Mouse (Mus musculus): Measurements from ENCODE around the gene Hspb8. TPM values are rescaled to one million over a fixed set of nuclear protein-coding genes. Genes with fewer than 3 reads are reported as not detected.

The Hspb8 gene
- total and polyA plus RNA-seq, 3 experiments, result not detected

DNA sequence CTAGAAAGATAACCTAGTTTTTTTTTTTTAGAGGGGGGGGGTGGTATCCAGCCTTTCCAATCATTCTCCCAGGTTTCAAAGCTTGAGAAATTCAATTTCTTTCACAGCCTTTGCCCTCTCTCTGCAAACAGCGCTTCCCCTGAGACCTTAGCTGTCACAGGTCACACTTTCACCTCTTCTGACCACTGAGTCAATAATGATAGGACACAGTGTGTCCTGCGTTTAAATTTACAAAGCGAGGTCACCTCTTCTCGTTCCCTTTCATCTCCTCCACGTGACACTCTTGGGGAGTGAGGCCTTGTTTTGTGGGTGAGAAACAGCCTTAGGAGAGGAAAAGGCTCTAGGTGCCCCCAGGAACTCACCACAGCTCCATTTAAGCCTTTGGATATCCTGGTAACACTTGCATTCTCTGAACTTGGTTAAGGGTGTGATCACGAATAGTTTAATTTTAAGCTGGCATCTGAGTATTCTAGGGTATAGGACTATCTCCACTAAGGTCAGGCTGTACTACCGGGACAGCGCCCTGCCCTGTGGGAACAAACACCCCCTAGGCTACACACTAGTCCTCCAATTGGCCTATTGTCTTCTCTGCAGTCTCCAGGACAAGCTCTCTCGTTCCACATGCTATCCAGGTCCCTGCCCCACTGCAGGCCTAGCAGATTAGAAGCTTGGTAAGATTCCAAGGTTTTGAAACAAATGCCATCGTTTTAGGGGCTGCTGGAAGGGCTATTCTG is 23.1 kb upstream of the Hspb8 start:
- no peak overlapping the region for H3K9ac ChIP-seq (ENCODE audit: insufficient read depth, low read depth)
- in situ Hi-C loops (cut with MboI; ENCODE audit: low pct_ligation_motif_present, low pct_unique_long_range_greater_than_20kb, low sequenced_read_pairs) (no loop called here), dilution Hi-C loops (cut with MboI; ENCODE audit: extremely low pct_ligation_motif_present, extremely low pct_unique_long_range_greater_than_20kb, low sequenced_read_pairs) (no loop called here)
- TF ChIP-seq NRF1 (IDR thresholded peaks at IDR 0.05; ENCODE audit: low read depth, low read length) (no peak), ELF1 (IDR thresholded peaks at IDR 0.05; ENCODE audit: low read depth, low read length) (no peak), TBP (conservative IDR thresholded peaks at IDR 0.05; ENCODE audit: low read depth, low read length) (no peak), CHD2 (IDR thresholded peaks at IDR 0.05; ENCODE audit: low read length) (no peak), MAZ (IDR thresholded peaks at IDR 0.05; ENCODE audit: low read depth, low read length) (no peak), CHD1 (IDR thresholded peaks at IDR 0.05; ENCODE audit: low read depth, low read length) (no peak), ETS1 (conservative IDR thresholded peaks at IDR 0.05; ENCODE audit: low read depth, low read length) (no peak), PAX5 (IDR thresholded peaks at IDR 0.05; ENCODE audit: low read length) (no peak), RAD21 (IDR thresholded peaks at IDR 0.05; ENCODE audit: low read depth, low read length) (no peak), POLR2AphosphoS2 (IDR thresholded peaks at IDR 0.05; ENCODE audit: low read depth, low read length) (no peak), IRF4 (IDR thresholded peaks at IDR 0.05; ENCODE audit: low read depth, low read length) (no peak), UBTF (IDR thresholded peaks at IDR 0.05; ENCODE audit: low read depth, low read length) (no peak), HCFC1 (IDR thresholded peaks at IDR 0.05; ENCODE audit: low read depth, low read length) (no peak), CTCF (conservative IDR thresholded peaks at IDR 0.05 in 1 of 2, IDR thresholded peaks at IDR 0.05 in 1 of 2; ENCODE audit: low read depth in 2 of 2, low read length in 2 of 2) (no peak)
- H3K4me3 ChIP-seq (replicated peaks in 1 of 3; ENCODE audit: low read depth in 2 of 3, low read length in 2 of 3, poor library complexity in 1 of 3), result no peak overlapping the region
- no peak overlapping the region for H3K27ac ChIP-seq (ENCODE audit: insufficient read depth, low read depth)
- H3K79me2 ChIP-seq (replicated peaks; ENCODE audit: control insufficient read depth, extremely low read depth, insufficient read depth, poor library complexity, severe bottlenecking), result no peaks in the 10 kb centered on the region
- H3K4me1 ChIP-seq (ENCODE audit: control insufficient read depth in 1 of 2, insufficient read depth in 2 of 2), result no peaks in the 10 kb centered on the region
- H3K36me3 ChIP-seq (replicated peaks in 1 of 2; ENCODE audit: control insufficient read depth in 1 of 2, insufficient read depth in 1 of 2, low read length in 1 of 2), result no peaks in the 10 kb centered on the region
- no peak overlapping the region for H3K4me2 ChIP-seq (ENCODE audit: insufficient read depth, low read depth, poor library complexity, severe bottlenecking)
- peaks cover 84% of the 10 kb centered on the region for H3K9me3 ChIP-seq (replicated peaks; ENCODE audit: low read length)
- DNase-seq (ENCODE audit: extremely low read depth), result no peak
- H3K27me3 ChIP-seq (replicated peaks), result no peaks in the 10 kb centered on the region

DNA sequence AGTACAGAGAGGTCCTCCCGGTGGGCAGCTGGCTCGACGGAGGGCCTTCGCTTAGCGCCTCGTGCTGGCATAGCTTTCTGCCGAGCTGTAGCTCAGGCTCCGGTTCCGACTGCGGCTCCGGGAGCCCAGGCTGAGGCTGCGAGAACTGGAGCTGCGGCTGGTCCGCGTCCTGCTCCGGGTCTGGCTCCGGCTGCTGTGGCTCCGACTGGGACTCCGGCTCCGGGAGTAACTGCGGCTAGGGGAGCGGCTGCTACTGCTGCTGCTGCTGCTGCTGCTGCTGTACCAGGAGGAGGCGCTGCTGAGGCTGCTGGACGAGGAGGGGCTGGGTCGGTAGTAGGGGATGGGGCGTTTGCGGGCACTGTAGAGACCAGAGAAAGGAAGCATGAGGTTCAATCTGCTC is 21.9 kb upstream of the Hspb8 start:
- no peak for DNase-seq (ENCODE audit: extremely low read depth)
- Histone ChIP-seq H3K4me2 (ENCODE audit: insufficient read depth, low read depth, poor library complexity, severe bottlenecking) (no peak overlapping the region), H3K4me1 (ENCODE audit: control insufficient read depth in 1 of 2, insufficient read depth in 2 of 2) (no peaks in the 10 kb centered on the region), H3K79me2 (replicated peaks; ENCODE audit: control insufficient read depth, extremely low read depth, insufficient read depth, poor library complexity, severe bottlenecking) (no peaks in the 10 kb centered on the region), H3K36me3 (replicated peaks in 1 of 2; ENCODE audit: control insufficient read depth in 1 of 2, insufficient read depth in 1 of 2, low read length in 1 of 2) (no peaks in the 10 kb centered on the region), H3K27me3 (replicated peaks) (no peaks in the 10 kb centered on the region), H3K27ac (ENCODE audit: insufficient read depth, low read depth) (no peak overlapping the region), H3K9ac (ENCODE audit: insufficient read depth, low read depth) (no peak overlapping the region), H3K4me3 (replicated peaks in 1 of 3; ENCODE audit: low read depth in 2 of 3, low read length in 2 of 3, poor library complexity in 1 of 3) (no peak overlapping the region), H3K9me3 (replicated peaks; ENCODE audit: low read length) (peaks cover 85% of the 10 kb centered on the region)
- no peak for TF ChIP-seq ELF1 (IDR thresholded peaks at IDR 0.05; ENCODE audit: low read depth, low read length)
- no peak for TF ChIP-seq MEF2A (IDR thresholded peaks at IDR 0.05; ENCODE audit: borderline replicate concordance, low read depth, low read length)
- no peak for TF ChIP-seq TCF12 (IDR thresholded peaks at IDR 0.05; ENCODE audit: low read depth, low read length)
- TF ChIP-seq CHD1 (IDR thresholded peaks at IDR 0.05; ENCODE audit: low read depth, low read length), result no peak
- no peak for TF ChIP-seq POLR2AphosphoS2 (IDR thresholded peaks at IDR 0.05; ENCODE audit: low read depth, low read length)
- TF ChIP-seq RCOR1 (conservative IDR thresholded peaks at IDR 0.05; ENCODE audit: low read depth, low read length), result no peak
- no peak for TF ChIP-seq MAZ (IDR thresholded peaks at IDR 0.05; ENCODE audit: low read depth, low read length)
- no peak for TF ChIP-seq MAX (IDR thresholded peaks at IDR 0.05; ENCODE audit: low read length)
- no peak for TF ChIP-seq NRF1 (IDR thresholded peaks at IDR 0.05; ENCODE audit: low read depth, low read length)
- no peak for TF ChIP-seq JUND (conservative IDR thresholded peaks at IDR 0.05; ENCODE audit: low read depth, low read length)
- TF ChIP-seq ZNF384 (IDR thresholded peaks at IDR 0.05; ENCODE audit: low read depth, low read length), result no peak
- TF ChIP-seq CHD2 (IDR thresholded peaks at IDR 0.05; ENCODE audit: low read length), result no peak
- TF ChIP-seq POLR2A (IDR thresholded peaks at IDR 0.05; ENCODE audit: low read depth, low read length), result no peak
- no peak for TF ChIP-seq JUN (IDR thresholded peaks at IDR 0.05; ENCODE audit: insufficient read depth, low read depth, low read length)
- in situ Hi-C loops (cut with MboI; ENCODE audit: low pct_ligation_motif_present, low pct_unique_long_range_greater_than_20kb, low sequenced_read_pairs), result no loop called here
- dilution Hi-C loops (cut with MboI; ENCODE audit: extremely low pct_ligation_motif_present, extremely low pct_unique_long_range_greater_than_20kb, low sequenced_read_pairs), result no loop called here
